Mouse (Mus musculus): ENCODE results near the gene Cdhr2.

Gene Cdhr2

DNA sequence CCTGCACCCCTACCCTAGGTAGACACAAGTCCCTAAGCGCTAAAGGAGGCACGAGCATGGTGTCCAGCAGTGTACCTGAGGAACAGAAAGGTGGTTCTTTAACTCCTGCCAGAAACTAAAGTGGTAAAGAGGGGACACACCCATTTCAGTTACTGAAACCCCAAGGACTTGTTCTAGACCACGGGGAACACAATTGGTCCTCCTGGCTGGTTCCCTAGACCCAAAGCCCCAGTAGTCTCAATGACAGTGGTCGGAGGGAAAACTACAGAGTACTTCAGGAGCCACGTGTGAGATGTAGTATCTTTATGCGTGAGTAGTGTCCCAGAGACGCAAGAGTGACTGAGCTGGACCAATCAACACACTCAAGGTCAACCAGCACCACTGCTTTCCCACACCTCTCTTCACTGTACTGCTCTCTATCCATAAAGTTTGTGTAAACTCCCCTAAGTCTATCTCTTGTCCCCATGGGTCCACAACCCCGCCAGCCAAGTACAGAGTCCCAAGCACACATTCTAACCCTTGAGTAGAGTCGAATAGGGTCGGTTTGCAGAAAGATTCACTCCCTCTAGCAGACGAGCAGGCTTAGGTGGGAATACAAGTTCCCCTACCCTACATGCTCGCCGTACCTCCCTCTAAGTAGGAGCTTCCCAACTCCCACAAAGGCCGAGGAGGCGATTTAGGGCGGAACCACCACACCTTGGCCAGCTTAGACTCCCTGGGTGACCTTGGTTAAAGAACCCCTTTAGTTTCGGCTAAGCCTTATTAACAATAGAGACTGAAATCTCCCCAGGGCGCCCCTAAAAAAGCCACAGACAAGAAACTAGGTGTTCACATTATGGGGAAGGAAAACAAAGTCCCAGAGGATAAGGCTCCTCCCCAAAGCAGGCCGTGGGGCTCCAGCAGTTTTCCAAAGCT, 14.9 kb upstream of the Cdhr2 start:
- DNase-seq (ENCODE audit: low read depth, low spot score) = no peak
- Histone ChIP-seq H3K27me3 (ENCODE audit: control insufficient read depth, insufficient read depth, low read length, poor library complexity, severe bottlenecking) (no peaks in the 10 kb centered on the region), H3K36me3 (ENCODE audit: control insufficient read depth, insufficient read depth, low read length, poor library complexity, severe bottlenecking) (peaks cover 20% of the 10 kb centered on the region)

- no peaks in the 10 kb centered on the region for H3K27me3 ChIP-seq (ENCODE audit: control insufficient read depth, insufficient read depth, low read length, poor library complexity, severe bottlenecking)
- H3K36me3 ChIP-seq (ENCODE audit: control insufficient read depth, insufficient read depth, low read length, poor library complexity, severe bottlenecking) = peaks cover 13% of the 10 kb centered on the region
- peak; percentile 86 for DNase-seq (ENCODE audit: low read depth, low spot score)
Observed at GRCm38 (mm10) chr13:54687096-54687495, 14.2 kb upstream of the Cdhr2 start.

DNA sequence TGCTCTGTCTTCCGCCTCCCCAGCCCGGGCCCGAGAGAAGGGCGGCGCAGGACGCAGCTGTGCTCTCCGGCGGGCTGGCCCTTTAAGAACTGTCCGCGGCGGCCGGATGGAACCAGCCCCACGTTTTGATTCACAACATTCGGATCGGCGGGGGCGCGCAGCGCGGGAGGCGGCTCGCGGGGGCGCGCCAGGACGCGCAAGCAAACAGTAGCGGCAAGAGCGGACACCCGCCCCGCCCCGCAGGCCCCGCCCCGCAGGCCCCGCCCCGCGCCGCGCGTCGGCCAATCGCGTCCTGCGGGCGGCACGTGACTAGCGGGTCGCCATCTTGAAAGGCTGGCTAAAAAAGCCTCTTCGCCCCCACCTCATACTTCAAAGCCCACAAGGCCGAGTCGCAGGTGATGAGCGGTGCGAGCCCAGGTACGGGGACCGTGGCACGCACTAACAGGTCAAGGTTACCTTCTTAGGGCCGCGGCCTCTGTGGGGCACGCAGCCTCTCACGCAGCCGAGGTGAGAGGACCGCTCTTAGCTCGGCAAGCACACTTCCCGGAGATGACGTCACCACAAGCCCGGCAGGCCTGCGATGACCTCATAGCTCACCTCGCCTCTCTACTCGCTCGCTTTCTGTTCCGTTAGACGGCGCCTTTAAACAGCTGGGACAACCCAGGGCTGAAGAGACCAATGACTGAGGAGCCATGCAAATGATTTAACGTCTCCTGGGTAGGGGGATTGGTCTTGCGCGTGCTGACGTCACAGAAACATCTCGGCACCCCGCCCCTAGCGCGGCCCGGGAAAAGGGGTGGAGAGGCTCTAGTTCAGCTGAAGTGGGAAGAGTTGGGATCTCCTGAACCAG, 13.5 kb upstream of the Cdhr2 start:
- peak; percentile 98 for DNase-seq (ENCODE audit: low read depth, low spot score)
- Histone ChIP-seq H3K27me3 (ENCODE audit: control insufficient read depth, insufficient read depth, low read length, poor library complexity, severe bottlenecking) (no peaks in the 10 kb centered on the region), H3K36me3 (ENCODE audit: control insufficient read depth, insufficient read depth, low read length, poor library complexity, severe bottlenecking) (peaks cover 10% of the 10 kb centered on the region)

DNA sequence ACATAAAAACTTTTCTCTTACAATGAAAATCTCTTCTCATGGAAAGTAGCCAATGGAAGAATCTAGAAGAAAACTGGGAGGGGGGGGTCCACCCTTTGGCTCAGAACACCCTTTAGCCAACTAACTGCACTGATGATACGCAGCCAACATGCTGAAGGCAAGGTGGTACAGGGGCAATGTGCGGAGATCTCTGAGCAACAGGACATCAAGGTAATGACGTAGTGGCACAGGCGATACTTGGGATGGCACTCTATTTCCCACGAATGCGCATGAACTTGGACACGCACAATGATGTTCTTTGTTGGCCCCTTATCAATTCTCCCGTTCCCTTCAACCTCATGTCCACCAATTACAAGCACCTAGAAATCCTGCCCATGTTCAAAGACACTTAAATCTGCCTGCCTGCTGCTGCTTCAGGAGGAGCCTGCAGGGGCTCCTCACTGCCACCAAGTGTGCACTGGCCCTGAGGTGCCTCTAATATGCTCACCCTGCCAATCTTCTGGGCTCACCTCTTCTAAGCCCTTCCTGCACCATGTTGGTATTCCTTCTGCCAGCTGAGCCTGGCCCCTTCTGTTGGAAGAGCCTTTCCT, 11.0 kb upstream of the Cdhr2 start:
- H3K36me3 ChIP-seq (ENCODE audit: control insufficient read depth, insufficient read depth, low read length, poor library complexity, severe bottlenecking) = no peaks in the 10 kb centered on the region
- no peak for DNase-seq (ENCODE audit: low read depth, low spot score)
- no peaks in the 10 kb centered on the region for H3K27me3 ChIP-seq (ENCODE audit: control insufficient read depth, insufficient read depth, low read length, poor library complexity, severe bottlenecking)

DNA sequence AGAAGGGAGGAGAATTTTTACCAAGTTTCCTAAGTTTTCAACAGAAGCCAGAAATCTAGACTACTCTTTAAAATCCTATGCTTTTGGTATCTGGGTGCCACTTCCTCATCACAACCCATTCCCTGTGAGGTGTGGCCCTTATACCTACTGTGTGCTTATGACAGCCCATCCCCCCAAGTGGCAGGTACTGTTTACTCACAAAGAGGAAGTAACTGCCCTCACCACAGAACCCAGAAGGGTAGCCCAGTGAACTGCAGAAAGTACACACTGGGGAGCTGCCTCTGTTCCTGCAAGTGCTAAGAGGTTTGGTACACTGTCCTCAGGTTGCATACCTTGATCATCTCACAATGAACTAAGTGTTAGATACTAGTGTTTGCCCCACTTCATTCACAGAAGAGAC, 9.5 kb upstream of the Cdhr2 start:
- peak; percentile 82 for DNase-seq (ENCODE audit: low read depth, low spot score)
- no peaks in the 10 kb centered on the region for H3K36me3 ChIP-seq (ENCODE audit: control insufficient read depth, insufficient read depth, low read length, poor library complexity, severe bottlenecking)
- H3K27me3 ChIP-seq (ENCODE audit: control insufficient read depth, insufficient read depth, low read length, poor library complexity, severe bottlenecking) = no peaks in the 10 kb centered on the region

DNA sequence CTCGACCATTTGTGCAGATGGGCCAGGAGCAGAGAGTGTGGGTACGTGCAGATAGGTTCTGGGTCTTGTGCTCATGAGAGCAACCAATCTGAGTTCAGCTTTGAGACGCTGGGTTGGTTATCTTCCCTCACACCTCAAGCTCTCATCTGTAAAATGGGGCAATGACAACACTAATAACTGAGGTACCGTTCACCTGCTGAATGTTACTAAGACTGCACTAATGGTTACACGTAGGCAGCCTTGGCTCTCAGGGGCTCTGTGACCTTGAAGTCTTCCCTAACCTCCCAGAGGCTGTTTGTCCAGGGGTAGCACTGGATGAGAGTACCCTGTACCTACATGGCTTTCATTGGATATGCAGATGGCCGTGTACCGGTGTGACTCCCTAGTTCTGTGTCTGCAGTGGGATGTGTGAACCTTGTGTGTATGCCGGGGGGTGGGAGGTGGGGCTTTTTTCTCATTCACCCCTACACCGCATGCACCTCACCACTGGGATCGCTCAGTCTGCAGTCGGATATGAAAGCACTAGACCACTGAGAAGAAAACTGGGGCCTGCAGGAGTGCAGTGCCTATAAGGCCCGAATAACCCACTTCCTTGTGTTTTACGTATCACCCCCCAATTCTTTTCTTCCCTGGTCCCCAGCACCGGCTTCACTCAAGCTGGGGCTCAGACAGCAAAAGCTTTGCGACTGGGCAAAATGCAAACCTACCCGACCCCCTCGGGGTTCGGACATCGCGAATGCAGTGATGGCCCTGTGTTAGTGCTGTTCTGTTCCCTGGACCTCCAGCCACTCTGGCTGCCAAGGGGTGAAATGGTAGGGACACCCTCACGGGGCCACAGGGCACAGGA, 8.3 kb upstream of the Cdhr2 start:
- DNase-seq (ENCODE audit: low read depth, low spot score) = no peak

GRCm38 (mm10) chr13:54693558-54694347, 7.5 kb upstream of the Cdhr2 start, which contains the start of gene Rnf44:
Gene Rnf44, minus strand, starts transcription at chr13:54693907.
- Histone ChIP-seq H3K36me3 (ENCODE audit: control insufficient read depth, insufficient read depth, low read length, poor library complexity, severe bottlenecking) (no peaks in the 10 kb centered on the region), H3K27me3 (ENCODE audit: control insufficient read depth, insufficient read depth, low read length, poor library complexity, severe bottlenecking) (no peaks in the 10 kb centered on the region)
- DNase-seq (ENCODE audit: low read depth, low spot score) = peak; percentile 100

More for the DNA sequence above, 8.3 kb upstream of the Cdhr2 start:
- no peaks in the 10 kb centered on the region for H3K36me3 ChIP-seq (ENCODE audit: control insufficient read depth, insufficient read depth, low read length, poor library complexity, severe bottlenecking)
- no peaks in the 10 kb centered on the region for H3K27me3 ChIP-seq (ENCODE audit: control insufficient read depth, insufficient read depth, low read length, poor library complexity, severe bottlenecking)

GRCm38 (mm10) chr13:54694348-54695060, 6.8 kb upstream of the Cdhr2 start:
- Histone ChIP-seq H3K27me3 (ENCODE audit: control insufficient read depth, insufficient read depth, low read length, poor library complexity, severe bottlenecking) (no peaks in the 10 kb centered on the region), H3K36me3 (ENCODE audit: control insufficient read depth, insufficient read depth, low read length, poor library complexity, severe bottlenecking) (no peaks in the 10 kb centered on the region)
- no peak for DNase-seq (ENCODE audit: low read depth, low spot score)

- no peaks in the 10 kb centered on the region for H3K36me3 ChIP-seq (ENCODE audit: control insufficient read depth, insufficient read depth, low read length, poor library complexity, severe bottlenecking)
- H3K27me3 ChIP-seq (ENCODE audit: control insufficient read depth, insufficient read depth, low read length, poor library complexity, severe bottlenecking) = no peaks in the 10 kb centered on the region
- DNase-seq (ENCODE audit: low read depth, low spot score) = no peak
Observed at GRCm38 (mm10) chr13:54695479-54696230, 5.6 kb upstream of the Cdhr2 start.

DNA sequence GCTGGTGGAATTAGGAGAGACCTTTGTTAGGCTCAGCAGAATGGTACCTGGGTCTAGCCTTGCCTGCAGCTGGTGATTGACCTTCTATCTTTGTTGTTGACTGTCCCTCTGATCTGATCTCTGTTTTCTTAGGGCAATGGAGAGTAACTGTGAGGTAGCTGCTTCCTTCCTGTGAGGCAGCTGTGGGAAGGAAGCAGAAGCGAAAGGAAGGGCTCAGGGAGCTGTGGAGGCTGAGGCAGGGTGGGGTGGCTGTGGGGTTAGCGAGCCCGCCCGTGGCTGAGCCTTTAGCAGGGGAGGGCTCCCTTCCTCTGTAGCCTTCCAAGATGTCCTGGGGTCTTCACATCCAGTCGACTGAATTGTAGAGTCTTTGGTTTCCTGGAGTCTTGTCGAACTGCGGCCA, 1.2 kb downstream of the Cdhr2 start:
- no peaks in the 10 kb centered on the region for H3K36me3 ChIP-seq (ENCODE audit: control insufficient read depth, insufficient read depth, low read length, poor library complexity, severe bottlenecking)
- DNase-seq (ENCODE audit: low read depth, low spot score) = peak; percentile 61
- H3K27me3 ChIP-seq (ENCODE audit: control insufficient read depth, insufficient read depth, low read length, poor library complexity, severe bottlenecking) = no peaks in the 10 kb centered on the region

DNA sequence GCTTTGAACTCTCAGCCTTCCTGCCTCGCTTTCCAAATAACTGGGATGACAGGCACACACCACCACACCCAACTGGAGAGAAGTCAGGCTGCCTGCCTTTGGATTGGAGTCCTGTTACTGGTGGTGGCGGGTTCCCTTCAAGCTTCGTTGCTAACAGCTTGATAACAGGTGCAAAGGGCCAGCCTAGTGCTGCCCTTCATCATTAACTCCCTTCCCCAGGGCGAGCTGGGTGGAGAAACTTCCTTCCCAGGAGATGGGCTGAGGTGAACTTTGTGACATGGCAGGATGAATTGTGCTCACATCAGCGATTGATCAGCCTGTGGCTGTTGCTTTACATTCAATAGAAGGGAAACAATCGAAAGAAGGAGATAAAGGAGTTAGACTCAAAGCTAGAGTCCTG, 3.6 kb downstream of the Cdhr2 start:
- Histone ChIP-seq H3K36me3 (ENCODE audit: control insufficient read depth, insufficient read depth, low read length, poor library complexity, severe bottlenecking) (no peaks in the 10 kb centered on the region), H3K27me3 (ENCODE audit: control insufficient read depth, insufficient read depth, low read length, poor library complexity, severe bottlenecking) (no peaks in the 10 kb centered on the region)
- no peak for DNase-seq (ENCODE audit: low read depth, low spot score)

DNA sequence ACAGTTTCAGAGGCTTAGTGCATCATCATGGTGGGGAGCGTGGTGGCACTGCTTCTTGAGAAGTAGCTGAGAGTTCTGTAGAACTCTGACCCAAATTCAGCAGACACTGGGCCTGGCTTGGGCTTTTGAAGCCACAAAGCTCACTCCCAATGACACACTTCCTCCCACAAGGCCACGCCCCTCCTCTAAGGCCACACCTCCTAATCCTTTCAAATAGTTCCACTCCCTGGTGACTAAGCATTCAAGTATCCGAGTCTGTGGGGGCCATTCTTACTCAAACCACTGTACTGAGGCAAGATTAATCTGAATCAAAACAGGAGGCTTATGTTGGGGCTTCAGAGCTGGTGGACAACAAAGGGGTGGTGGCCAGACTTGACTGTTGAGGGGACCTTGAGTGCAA, 9.6 kb downstream of the Cdhr2 start:
- Histone ChIP-seq H3K27me3 (ENCODE audit: control insufficient read depth, insufficient read depth, low read length, poor library complexity, severe bottlenecking) (no peaks in the 10 kb centered on the region), H3K36me3 (ENCODE audit: control insufficient read depth, insufficient read depth, low read length, poor library complexity, severe bottlenecking) (no peaks in the 10 kb centered on the region)
- DNase-seq (ENCODE audit: low read depth, low spot score) = no peak

Data from splenic B cell, adult 2 months (primary cell).